Mouse (Mus musculus) ovary, postnatal 10 days (tissue): ENCODE measurements around the gene Adh6a.
"Not testable (repeated sequence)": the region's sequence is repeated elsewhere in the genome, so short reads cannot be mapped to it uniquely, and the experiment has no call there.

ENCODE experiments used
- DNase-seq: peaks from one replicate; pipeline ENCODE4 v3.0.0; 2022; ENCODE audit warnings: low spot score

Gene Adh6a

GRCm38 (mm10) chr3:138325466-138325865 lies 12.4 kb downstream of the Adh6a start:
- DNase-seq = no peak

- no peak for DNase-seq
Measured at GRCm38 (mm10) chr3:138333910-138334309, 20.8 kb downstream of the Adh6a start.

- DNase-seq = no peak
Measured at GRCm38 (mm10) chr3:138334320-138334719, 21.2 kb downstream of the Adh6a start.

GRCm38 (mm10) chr3:138335566-138335965 lies 22.5 kb downstream of the Adh6a start:
- no peak for DNase-seq

GRCm38 (mm10) chr3:138336104-138336754 lies 23.1 kb downstream of the Adh6a start:
- no peak for DNase-seq

- DNase-seq = no peak
Measured at GRCm38 (mm10) chr3:138341471-138341870, 28.4 kb downstream of the Adh6a start, which contains the start of gene Adh6b. Gene Adh6b (plus strand): TSS chr3:138341775.

- no peak for DNase-seq
Measured at GRCm38 (mm10) chr3:138347041-138347440, 34.0 kb downstream of the Adh6a start.

GRCm38 (mm10) chr3:138352012-138352809 lies 39.1 kb downstream of the Adh6a start:
- DNase-seq = no peak

GRCm38 (mm10) chr3:138358856-138359255 lies 45.8 kb downstream of the Adh6a start:
- DNase-seq = no peak

- DNase-seq = no peak
Measured at GRCm38 (mm10) chr3:138360721-138361120, 47.6 kb downstream of the Adh6a start.

- no peak for DNase-seq
Measured at GRCm38 (mm10) chr3:138362920-138363319, 49.8 kb downstream of the Adh6a start.

DNA sequence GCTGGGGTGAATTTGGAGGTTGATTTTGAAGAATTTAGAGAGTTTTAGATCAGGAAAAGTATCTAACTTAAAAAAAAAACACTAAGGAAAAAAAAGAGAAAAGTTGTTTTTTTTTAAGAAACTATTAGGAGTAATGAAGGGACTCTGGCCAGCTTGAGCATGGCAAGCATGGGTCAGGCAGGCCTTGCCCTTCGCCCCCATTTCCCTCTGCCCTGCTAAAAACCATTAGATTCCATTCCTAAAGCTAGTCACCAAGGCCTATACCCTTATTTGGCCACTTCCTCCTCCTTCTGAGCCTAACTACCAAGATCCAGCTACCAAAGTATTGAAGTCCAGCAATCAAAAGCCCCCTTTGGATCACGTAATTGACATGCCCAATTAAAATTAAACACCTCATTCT lies 53.1 kb downstream of the Adh6a start:
- no peak for DNase-seq

- DNase-seq = no peak
Measured at GRCm38 (mm10) chr3:138369546-138369945, 56.5 kb downstream of the Adh6a start.

DNA sequence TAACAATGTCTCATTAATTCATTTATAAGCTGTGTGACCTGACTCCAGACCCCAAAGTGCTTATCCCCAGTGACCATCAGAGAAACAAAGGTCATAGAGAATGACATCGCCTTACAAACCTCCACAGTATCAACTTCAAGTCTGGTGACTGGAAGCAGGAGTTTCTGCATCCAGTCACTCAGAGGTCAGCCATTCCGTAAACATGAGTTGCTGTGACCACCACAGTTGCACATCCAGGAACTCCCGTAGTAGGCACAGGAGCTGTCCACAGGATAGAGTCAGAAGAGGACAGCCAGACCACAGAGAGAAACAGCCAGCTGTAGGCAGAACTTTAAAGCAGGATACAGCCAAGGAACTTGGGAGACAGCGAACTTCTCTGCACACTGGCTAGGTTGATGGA lies 57.2 kb downstream of the Adh6a start:
- not testable (repeated sequence) for DNase-seq

- DNase-seq = no peak
Measured at GRCm38 (mm10) chr3:138373920-138374319, 60.8 kb downstream of the Adh6a start.

GRCm38 (mm10) chr3:138375148-138375547 lies 62.1 kb downstream of the Adh6a start:
- DNase-seq = no peak
